Mouse (Mus musculus) ES-CJ7 (cell line): ENCODE measurements around the gene Dgkg.

Experiments
- DNase-seq: peaks from one replicate; pipeline ENCODE4 v3.0.0; 2011; ENCODE audit warnings: low read depth, low spot score

Gene Dgkg

GRCm38 (mm10) chr16:22645256-22645655 lies 11.8 kb downstream of the Dgkg start:
- DNase-seq = peak; percentile 47

- DNase-seq = no peak
Measured at GRCm38 (mm10) chr16:22643460-22643859, 13.6 kb downstream of the Dgkg start.

DNA sequence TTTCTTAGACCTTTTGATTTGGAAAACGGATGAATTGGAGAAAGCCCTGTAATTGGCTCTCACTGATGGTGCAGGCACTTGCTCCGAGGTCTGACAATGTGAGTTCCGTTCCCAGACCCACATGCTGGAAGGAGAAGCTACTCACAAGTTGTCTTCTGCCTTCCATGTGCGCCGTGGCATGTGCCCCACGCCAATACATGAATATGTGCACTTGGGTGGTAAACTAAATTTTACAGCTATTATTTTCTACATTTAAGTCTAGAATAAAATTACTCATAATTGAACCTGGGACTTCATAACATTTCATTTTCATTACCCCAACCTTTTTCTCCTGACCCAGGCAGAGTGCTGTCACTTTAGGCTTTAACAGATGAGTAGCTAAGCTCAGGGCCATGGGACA lies 14.1 kb downstream of the Dgkg start:
- no peak for DNase-seq

DNA sequence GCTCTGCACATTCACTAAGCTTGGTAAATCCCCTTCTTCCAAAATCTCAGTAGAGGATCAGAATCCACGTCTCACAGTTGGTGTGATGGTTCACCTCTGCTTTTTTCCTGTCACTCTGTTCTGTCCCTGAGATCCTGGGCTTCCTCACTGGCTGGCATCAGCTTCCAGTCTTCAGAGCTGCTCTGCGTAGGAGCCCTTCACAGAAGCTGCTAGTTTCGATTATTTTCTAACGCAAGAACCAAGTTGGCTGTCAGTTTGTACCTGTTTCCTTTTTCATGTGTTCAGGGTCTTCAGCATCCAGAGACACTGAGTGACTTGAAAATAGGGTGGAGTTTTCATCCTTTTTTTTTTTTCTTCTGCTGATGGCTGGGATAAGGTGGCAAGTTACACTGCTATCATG lies 15.0 kb downstream of the Dgkg start:
- DNase-seq = no peak

DNA sequence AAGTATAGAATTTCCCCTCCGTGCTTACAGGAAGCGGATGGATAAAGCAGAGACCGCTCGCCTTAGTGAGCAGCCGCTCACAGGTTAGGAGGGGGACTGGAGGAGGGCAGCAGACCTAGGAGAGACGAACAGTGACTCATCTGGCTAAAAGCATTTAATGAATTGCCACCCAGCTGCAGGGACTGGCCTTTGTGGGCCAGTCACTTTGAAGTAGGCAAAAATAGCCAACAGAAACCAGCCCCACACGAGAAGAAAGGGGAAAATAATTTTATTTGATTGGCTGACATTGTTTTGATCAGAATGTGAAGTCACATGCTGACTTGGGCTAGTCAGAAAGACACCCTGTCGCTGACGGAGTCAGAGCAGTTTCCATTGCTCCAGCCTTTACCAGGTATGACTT lies 15.4 kb downstream of the Dgkg start:
- no peak for DNase-seq

- peak; percentile 96 for DNase-seq
Measured at GRCm38 (mm10) chr16:22637311-22637710, 19.7 kb downstream of the Dgkg start.

DNA sequence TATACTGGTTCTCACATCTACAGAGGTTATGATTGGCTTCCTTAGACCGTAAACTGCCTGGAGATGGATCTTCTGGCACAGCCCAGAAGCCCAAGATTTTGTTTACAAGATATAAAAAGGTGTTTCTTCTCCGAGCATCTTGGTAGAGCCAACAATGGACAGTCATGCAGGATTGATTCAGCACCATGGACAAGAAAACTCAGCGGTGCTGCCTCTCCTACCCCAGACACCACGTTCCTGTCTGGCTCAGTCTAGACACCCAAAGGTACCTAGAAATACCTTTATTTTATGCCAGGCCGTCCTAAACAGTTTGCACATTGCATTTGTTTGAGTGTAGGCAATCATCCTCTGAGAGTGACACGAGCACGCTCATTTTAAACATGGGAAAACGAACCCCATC lies 21.3 kb downstream of the Dgkg start:
- DNase-seq = peak; percentile 59

DNA sequence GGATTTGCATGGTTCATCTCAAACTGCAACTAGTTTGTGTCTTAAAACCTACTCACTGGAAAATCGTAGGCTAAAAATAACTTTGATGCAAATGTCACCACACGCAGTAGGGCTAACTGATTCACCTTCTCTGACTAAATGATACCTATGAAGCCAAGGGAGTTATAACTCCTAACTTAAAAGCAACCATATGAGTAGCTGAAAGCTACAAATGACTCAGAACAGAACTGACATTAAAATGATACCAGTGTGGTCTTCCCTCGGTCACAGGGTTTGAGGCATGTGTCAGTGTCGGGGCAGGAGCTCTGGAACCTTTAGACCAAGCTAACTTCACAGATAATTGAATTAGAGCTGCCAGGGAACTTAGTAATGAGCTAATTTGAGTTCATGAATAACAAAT lies 24.0 kb downstream of the Dgkg start:
- DNase-seq = no peak

- DNase-seq = no peak
Measured at GRCm38 (mm10) chr16:22630351-22630750, 26.7 kb downstream of the Dgkg start.

GRCm38 (mm10) chr16:22629900-22630299 lies 27.1 kb downstream of the Dgkg start:
- DNase-seq = no peak

- no peak for DNase-seq
Measured at GRCm38 (mm10) chr16:22625987-22626386, 31.0 kb downstream of the Dgkg start.

GRCm38 (mm10) chr16:22625412-22625811 lies 31.6 kb downstream of the Dgkg start:
- no peak for DNase-seq

DNA sequence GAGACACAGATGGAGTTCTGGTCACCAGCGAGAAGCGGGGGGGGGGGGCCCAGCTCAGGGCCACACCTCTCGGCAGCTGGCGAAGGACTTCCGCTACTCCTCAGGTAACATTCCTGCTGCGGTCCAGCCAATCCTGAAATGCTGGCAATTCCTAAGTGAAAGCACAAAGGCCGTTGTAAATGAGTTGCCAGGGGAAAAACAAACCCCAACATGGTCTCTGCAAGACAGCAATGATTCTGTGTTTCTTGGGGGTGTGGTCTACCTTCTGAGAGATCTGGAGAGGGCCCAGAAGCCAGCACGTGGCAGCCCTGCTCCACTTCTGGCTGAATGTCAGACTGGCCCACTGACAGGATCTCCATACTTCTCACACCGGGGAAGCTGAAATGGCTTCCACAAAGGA lies 34.7 kb downstream of the Dgkg start:
- no peak for DNase-seq

- DNase-seq = no peak
Measured at GRCm38 (mm10) chr16:22621299-22621920, 35.6 kb downstream of the Dgkg start.

- no peak for DNase-seq
Measured at GRCm38 (mm10) chr16:22618424-22619056, 38.5 kb downstream of the Dgkg start.

DNA sequence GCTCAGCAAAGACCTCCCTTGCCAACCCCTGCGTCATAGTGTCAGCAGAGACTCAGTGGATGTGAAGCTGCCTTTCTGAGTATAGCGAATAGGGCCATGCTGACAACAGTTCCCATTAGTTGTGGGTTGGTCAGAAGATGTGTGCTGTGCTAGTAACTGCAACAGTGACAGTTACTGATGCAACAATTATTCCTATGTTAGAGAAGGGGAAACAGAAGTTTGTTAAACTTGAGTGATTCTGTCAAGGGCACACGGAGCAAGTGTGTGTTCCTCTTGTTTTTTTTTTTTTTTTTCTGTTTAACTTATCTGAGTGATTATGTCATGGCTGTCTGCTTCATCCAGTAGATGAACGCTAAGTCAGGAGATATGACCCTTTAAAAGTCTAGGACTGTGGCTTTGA lies 41.2 kb downstream of the Dgkg start:
- DNase-seq = no peak

DNA sequence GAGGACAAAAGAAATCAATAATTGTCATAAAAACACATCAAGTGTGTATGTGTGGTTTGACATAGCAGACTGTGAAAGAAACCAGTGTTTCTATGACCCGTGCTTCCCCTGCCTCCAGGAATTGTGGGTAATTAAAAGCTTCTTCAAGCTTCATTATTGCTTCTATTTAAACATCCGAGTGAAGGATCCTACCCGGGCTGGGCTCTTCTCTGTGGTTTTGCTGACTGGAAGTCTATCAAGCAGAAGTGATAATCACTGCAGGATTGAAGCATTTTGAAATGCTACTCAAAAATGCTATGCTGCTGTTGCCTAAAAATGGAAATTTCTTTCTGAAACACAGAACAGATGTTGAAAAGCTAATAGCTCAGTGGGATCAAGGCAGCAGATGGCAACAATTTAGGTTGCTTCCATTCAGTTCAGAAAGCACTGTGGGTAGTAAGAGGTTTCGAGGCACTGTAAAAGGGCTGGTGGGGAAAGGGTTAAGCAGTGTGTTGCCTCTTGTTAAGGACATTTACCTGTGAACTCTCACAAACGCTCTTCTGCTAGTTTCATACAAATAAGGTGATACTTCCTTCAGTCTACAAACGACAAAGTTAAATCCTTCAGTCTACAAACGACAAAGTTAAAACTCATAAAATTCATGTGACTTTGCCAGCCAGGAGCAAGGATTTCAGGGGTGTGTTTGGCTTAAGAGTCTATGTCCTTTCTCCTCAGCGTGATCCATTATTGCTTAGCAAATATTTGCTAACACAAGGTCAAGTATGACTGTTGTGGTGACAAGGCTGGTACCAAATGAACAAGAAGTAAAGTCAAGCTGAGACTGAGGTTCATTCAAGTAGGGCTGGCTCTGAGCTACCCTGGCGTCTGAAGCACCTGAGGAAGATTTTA lies 43.6 kb downstream of the Dgkg start:
- DNase-seq = no peak

GRCm38 (mm10) chr16:22608046-22608445 lies 49.0 kb downstream of the Dgkg start:
- DNase-seq = no peak

- no peak for DNase-seq
Measured at GRCm38 (mm10) chr16:22606989-22607388, 50.0 kb downstream of the Dgkg start.

DNA sequence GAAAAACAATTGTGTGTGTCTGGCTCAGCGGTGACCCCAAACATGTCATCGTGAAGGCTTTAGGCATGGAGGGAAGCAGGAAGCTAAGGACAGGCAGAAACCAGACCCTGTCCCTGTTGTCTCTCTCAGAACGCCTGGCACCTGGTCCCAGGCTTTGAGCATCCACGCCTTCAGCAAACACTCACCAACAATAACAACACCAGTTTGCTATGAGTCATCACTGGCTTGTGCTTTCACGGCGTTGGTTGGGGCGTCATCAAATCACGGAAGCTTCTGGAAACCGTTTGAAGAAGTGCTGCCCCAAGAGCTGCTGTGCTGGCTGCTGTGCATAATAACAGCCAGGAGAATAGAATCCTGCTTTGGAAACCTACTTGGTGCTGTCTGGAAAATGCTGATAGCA lies 54.6 kb downstream of the Dgkg start:
- DNase-seq = no peak

DNA sequence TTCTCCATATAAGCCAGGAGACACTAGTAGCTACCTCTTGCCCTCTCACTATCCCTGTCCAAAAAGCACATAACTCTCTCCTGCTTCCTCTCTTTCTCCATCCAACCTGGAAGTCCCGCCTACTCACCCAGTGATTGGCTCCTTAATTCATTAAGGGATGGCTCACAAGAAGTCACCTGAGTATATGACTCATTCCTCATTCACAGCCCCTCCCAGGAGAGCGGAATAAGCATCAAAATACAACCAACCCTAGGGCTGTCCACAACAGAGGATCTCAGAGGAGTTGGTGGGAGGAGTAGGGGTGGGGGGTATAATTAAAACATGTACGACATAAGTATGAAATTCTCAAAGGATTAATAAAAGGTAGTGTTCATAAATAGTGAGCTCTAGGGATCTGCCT lies 55.3 kb downstream of the Dgkg start:
- DNase-seq = no peak

- DNase-seq = no peak
Measured at GRCm38 (mm10) chr16:22600108-22600699, 56.8 kb downstream of the Dgkg start.
